Mouse (Mus musculus) liver, embryonic 16.5 days (tissue): ENCODE measurements around the gene Nsun4. TPM values are rescaled to one million over a fixed set of nuclear protein-coding genes. Genes with fewer than 3 reads are reported as not detected.

Experiments used
- ATAC-seq: fragments of 200-750 bp; cut with Nextera tagmentation; 2 replicates; pipeline ENCODE4 v1.8.0; 2017; ENCODE audit warnings: low read depth, mild to moderate bottlenecking, moderate number of reproducible peaks, moderate library complexity
- H3K27ac ChIP-seq: fragments of 300-500 bp; sonication (generic); 2 replicates; pipeline ENCODE4 v1.5.1; 2014; ENCODE audit warnings: mild to moderate bottlenecking, low read length
- H3K27me3 ChIP-seq: fragments of 300-500 bp; sonication (generic); 2 replicates; pipeline ENCODE4 v1.6.1; 2014; ENCODE audit warnings: low read depth, low read length, mixed read lengths; ENCODE audit not compliant: control insufficient read depth, insufficient read depth
- H3K36me3 ChIP-seq: fragments of 300-500 bp; sonication (generic); 2 replicates; pipeline ENCODE4 v1.6.1; 2014; ENCODE audit warnings: mild to moderate bottlenecking; ENCODE audit not compliant: control insufficient read depth, insufficient read depth
- H3K4me1 ChIP-seq: fragments of 300-500 bp; sonication (generic); 2 replicates; pipeline ENCODE4 v1.6.1; 2014; ENCODE audit warnings: low read depth, low read length, mixed read lengths; ENCODE audit not compliant: control insufficient read depth
- H3K4me2 ChIP-seq: fragments of 300-500 bp; sonication (generic); 2 replicates; pipeline ENCODE4 v1.6.1; 2014; ENCODE audit warnings: low read depth, low read length, mixed read lengths
- H3K4me3 ChIP-seq: fragments of 300-500 bp; sonication (generic); 2 replicates; pipeline ENCODE4 v1.5.1; 2014; ENCODE audit warnings: low read depth, mild to moderate bottlenecking, low read length
- H3K9ac ChIP-seq: fragments of 300-500 bp; sonication (generic); 2 replicates; pipeline ENCODE4 v1.6.1; 2014; ENCODE audit warnings: low read depth, low read length
- H3K9me3 ChIP-seq: fragments of 300-500 bp; sonication (generic); replicated peaks from 2 replicates; pipeline ENCODE4 v1.6.1; 2016; ENCODE audit warnings: low read length; ENCODE audit not compliant: control insufficient read depth
- WGBS: fragments of 180-500 bp; shearing (Covaris S2); extraction: QIAGEN DNeasy Blood & Tissue Kit; methylation state at CpG from one replicate; pipeline ENCODE4 v1.1.7; 2014; ENCODE audit not compliant: insufficient replicate concordance; 5-methylcytosine and 5-hydroxymethylcytosine counted together
- polyA plus RNA-seq: library from polyadenylated mRNA; unstranded; fragments of >200 nt; fragmentation: Nextera tagmentation; extraction: Ambion mirVana; gene quantifications from 2 replicates; pipeline ENCODE4 v1.2.1, GENCODE M21; 2015

Gene Nsun4
- polyA plus RNA-seq, 1 experiment from 2014 or later: 8.9 TPM

DNA sequence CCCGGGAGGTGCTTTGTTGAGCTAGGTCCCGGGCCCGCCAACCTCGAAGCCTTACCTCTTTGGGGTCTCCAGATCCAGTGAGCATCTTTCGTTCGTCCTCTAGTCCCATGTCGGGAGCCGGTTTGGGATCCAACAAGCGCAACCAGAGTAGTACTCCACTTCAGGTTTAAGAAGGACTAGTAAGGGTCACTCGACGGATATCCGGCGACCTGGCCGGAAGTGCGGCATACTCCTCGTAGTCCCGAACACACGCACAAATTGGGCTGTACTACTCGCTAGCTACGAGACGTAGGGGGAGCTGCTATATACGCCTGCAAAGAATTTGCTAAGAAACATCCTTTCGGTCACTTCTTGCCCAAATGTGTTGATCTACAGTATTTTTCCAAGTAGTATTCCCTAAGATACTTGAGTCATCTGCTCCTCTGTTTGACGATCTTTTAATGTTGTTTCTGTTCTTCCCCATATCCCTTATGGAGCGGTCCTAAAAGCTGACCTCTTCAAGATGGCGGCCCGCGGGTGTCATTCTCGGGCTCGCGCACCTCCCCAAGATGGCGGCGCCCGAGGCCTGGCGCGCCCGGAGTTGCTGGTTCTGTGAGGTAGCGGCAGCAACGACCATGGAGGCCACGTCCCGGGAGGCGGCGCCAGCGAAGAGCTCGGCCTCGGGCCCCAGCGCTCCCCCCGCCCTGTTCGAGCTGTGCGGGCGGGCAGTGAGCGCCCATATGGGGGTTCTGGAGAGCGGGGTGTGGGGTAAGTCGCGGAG lies 21.4 kb upstream of the Nsun4 start, which contains the start of the genes Uqcrh and Lrrc41:
Gene Uqcrh (minus strand): TSS at position 211 of the 760 bp plus-strand sequence.
Gene Lrrc41 (plus strand): TSS at position 409 of the 760 bp plus-strand sequence.
- Histone ChIP-seq H3K4me1 (peaks cover 21% of the 10 kb centered on the region), H3K27me3 (no peaks in the 10 kb centered on the region), H3K4me3 (peak within 1 kb of the TSS; percentile 96), H3K27ac (peak within 1 kb of the TSS; percentile 94), H3K36me3 (peaks cover 5% of the 10 kb centered on the region), H3K9me3 (no peaks in the 10 kb centered on the region), H3K4me2 (peak within 1 kb of the TSS; percentile 83), H3K9ac (peak within 1 kb of the TSS; percentile 97)
- ATAC-seq: peak; percentile 89
- WGBS: under 1% methylated on average over 55 of the region's 55 CpGs

DNA sequence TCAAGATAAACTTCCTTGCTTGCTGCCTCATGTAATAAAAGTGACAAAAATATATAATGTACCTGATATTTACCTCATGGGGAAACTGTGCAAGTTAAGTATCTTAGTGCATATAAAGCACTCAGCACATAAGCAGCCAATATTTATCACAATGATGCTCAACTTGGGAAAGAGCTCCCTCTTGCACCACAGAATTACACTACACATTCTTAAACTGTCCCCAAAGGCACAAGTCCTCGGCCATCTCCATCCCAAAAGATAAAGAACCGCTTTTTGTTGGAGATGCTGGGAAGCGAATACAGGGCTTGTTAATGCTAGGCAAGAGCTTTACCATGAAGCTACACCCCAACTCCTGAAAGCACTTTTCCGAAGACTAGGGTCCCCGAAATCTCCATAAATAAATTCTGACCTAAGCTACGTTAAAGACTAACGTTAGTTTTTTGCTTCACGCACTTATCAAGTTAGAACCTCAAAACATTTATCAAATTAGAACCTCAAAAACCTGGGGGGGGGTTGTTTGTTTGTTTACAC lies 20.5 kb upstream of the Nsun4 start:
- H3K9ac ChIP-seq: peak overlapping the region; percentile 87
- no peaks in the 10 kb centered on the region for H3K27me3 ChIP-seq
- H3K4me2 ChIP-seq: peak overlapping the region; percentile 83
- H3K9me3 ChIP-seq: no peaks in the 10 kb centered on the region
- peaks cover 21% of the 10 kb centered on the region for H3K4me1 ChIP-seq
- H3K27ac ChIP-seq: peak overlapping the region; percentile 90
- ATAC-seq: no peak
- under 1% methylated on average over 8 of the region's 8 CpGs for WGBS
- peak overlapping the region; percentile 96 for H3K4me3 ChIP-seq
- peaks cover 14% of the 10 kb centered on the region for H3K36me3 ChIP-seq

DNA sequence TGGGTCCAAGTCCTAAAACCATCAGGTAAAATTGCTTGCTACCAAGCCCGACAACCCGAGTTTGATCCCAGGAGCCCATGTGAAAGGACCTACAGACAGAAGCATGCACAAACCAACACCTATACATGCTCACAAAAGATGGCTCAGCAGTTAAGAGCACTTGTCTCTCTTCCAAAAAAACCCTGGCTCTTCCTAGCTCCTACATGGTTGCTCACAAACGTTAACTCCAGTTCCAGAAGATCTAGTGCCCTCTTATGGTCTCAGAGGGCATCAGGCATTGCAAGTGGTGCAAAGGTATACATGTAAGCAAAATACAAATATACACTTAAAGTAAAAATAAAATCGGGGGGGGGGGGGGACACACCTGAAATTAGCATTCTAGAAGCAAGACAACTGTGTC lies 19.5 kb upstream of the Nsun4 start:
- 0 out of 2 replicates have a peak overlapping the region, but pooled peaks have one; percentile 14 for H3K9ac ChIP-seq
- no peaks in the 10 kb centered on the region for H3K9me3 ChIP-seq
- peak overlapping the region; percentile 83 for H3K4me2 ChIP-seq
- peaks cover 21% of the 10 kb centered on the region for H3K4me1 ChIP-seq
- H3K27me3 ChIP-seq: no peaks in the 10 kb centered on the region
- no peak overlapping the region for H3K27ac ChIP-seq
- H3K4me3 ChIP-seq: peak overlapping the region; percentile 35
- 46% methylated on average over 4 of the region's 4 CpGs for WGBS
- no peak for ATAC-seq
- H3K36me3 ChIP-seq: peaks cover 23% of the 10 kb centered on the region

DNA sequence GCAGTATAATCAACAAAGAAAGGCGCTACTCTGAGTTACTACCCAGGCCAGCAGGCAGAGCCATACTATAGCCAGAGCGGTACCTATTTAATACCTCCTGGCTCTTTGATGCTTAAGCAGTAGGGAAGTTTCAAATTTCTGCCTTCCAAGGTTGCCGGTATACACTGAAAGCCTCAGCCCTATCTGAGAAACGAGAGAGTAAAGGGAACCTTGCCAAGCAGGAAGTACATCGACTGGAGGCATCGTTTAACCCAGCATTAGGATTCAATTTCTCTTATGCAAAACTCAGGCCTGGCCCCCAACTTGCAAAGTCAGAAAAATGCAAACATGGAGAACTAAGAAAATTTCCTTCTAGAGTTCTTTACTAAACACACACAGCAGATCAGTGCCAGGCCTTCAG lies 16.4 kb upstream of the Nsun4 start:
- 73% methylated on average over 6 of the region's 6 CpGs for WGBS
- H3K9ac ChIP-seq: no peak overlapping the region
- H3K27me3 ChIP-seq: no peaks in the 10 kb centered on the region
- H3K36me3 ChIP-seq: peaks cover 41% of the 10 kb centered on the region
- H3K9me3 ChIP-seq: no peaks in the 10 kb centered on the region
- H3K4me1 ChIP-seq: peaks cover 9% of the 10 kb centered on the region
- H3K4me2 ChIP-seq: no peak overlapping the region
- no peak overlapping the region for H3K27ac ChIP-seq
- H3K4me3 ChIP-seq: no peak overlapping the region
- no peak for ATAC-seq

DNA sequence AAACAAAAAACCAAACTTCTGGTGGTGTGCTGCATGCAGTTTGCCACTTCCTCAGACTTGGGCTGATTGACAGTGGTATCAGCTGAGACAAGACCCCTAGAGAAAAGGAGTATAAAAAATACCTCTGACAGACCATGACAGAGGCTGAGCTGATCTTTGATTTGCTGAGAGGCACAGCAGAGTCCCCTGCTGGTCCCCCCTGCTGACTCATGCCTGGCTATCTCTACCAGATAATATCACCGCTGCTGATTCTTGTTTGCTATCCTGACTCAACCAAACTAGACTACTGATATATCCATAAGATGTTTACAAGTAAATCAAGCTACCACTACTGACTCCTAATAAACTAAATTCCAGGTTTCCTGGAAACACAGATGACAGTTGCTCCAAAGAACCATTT lies 10.2 kb upstream of the Nsun4 start:
- H3K27ac ChIP-seq: no peak overlapping the region
- 8% methylated on average over 1 of the region's 1 CpGs for WGBS
- H3K9ac ChIP-seq: no peak overlapping the region
- no peak overlapping the region for H3K4me3 ChIP-seq
- no peaks in the 10 kb centered on the region for H3K27me3 ChIP-seq
- no peak overlapping the region for H3K4me2 ChIP-seq
- H3K9me3 ChIP-seq: no peaks in the 10 kb centered on the region
- H3K4me1 ChIP-seq: no peaks in the 10 kb centered on the region
- peaks cover 24% of the 10 kb centered on the region for H3K36me3 ChIP-seq
- ATAC-seq: peak; percentile 55; the same call in 1 of the 2 replicates

DNA sequence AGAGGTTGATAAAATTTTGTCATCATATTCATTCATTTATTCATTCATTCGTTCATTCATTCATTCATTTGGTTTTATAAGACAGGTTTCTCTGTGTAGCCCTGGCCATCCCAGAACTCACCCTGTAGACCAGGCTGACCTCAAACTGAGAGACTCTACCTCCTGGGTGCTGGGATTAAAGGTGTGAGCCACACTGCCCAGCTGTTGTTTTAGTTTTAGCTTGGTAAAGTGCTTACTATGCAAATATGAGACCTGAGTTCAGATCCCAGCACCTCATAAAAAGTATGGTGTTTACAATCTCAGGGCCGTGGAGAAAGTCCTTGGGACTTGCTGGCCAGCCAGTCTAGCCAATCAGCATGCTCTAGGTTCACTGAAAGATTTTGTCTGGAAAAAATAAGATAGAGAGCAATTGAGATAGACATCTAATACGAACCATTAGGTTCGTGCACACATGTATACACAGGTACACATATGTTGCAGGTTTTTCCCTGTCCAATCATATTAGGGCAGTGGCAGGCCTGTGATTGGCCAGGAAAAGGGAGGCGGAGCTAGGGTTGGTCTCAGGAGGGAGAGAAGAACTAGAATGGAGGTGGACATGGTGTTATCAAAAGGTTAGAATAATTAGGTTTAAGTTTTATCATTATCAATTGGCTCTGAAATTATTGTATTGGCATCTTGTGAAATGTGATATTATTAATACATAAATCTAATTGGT lies 5.5 kb upstream of the Nsun4 start:
- H3K4me1 ChIP-seq: peaks cover 4% of the 10 kb centered on the region; the same call in 1 of the 2 replicates
- no peak overlapping the region for H3K4me2 ChIP-seq
- no peaks in the 10 kb centered on the region for H3K36me3 ChIP-seq
- WGBS: 56% methylated on average over 5 of the region's 5 CpGs
- no peaks in the 10 kb centered on the region for H3K27me3 ChIP-seq
- H3K27ac ChIP-seq: no peak overlapping the region
- H3K4me3 ChIP-seq: no peak overlapping the region
- no peak overlapping the region for H3K9ac ChIP-seq
- no peak for ATAC-seq
- no peaks in the 10 kb centered on the region for H3K9me3 ChIP-seq

DNA sequence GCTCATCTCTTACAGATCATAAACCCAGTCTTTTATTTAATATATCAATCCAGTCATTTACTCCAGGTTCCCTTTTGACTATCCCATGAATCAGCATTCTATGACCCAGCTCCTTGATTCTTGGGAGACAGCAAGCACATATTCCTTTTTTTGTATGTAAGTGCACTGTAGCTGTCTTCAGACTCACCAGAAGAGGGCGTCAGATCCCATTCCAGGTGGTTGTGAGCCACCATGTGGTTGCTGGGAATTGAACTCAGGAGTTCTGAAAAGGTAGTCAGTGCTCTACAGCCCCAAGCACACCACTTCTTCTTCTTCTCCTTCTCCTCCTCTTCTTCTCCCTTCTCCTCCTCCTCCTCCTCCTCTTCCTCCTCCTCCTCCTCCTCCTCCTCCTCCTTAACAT lies 3.9 kb upstream of the Nsun4 start:
- Histone ChIP-seq H3K9ac (no peak overlapping the region), H3K27ac (no peak overlapping the region), H3K9me3 (no peaks in the 10 kb centered on the region), H3K4me2 (no peak overlapping the region), H3K36me3 (no peaks in the 10 kb centered on the region), H3K4me1 (peaks cover 13% of the 10 kb centered on the region), H3K27me3 (no peaks in the 10 kb centered on the region), H3K4me3 (no peak overlapping the region)
- 0% methylated on average over 1 of the region's 1 CpGs for WGBS
- no peak for ATAC-seq

DNA sequence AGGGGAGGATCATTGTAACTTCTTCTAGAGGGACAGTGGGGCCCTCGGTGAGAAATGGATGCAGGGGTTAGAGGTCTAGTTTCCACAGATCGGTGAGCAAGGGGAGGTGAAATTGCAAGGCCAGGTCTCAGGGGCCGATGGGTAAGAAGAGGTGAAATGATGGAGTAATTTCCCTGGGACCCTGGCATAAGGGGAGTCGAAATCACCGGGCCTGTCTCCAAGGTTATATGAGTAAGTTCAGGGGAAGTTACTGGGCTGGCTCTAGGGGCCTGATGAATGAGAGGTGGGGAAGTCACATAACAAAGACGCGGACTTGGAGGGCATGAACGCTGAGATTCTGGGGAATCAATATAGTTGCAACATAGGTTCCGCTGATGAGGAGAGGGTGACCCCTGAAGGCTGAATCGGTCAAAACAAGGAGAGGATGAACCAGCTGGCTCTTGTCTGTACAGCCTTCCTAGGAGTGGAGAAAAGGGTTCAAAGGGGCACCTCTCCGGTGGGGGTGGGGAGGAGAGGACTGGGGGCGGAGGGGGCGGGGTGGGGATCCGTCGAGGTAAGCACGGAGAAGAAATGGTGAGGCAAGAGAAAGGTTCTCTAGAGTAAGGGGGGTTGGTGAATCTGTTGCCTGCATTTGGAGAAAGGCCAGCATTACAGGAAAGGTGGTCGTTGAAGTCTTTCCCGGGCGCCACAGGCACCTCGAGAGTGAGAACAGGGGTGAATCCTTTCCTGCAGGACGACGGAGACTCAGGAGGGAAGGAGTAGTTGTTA lies 966 bp downstream of the Nsun4 start:
- H3K4me2 ChIP-seq: peak overlapping the region; percentile 96
- no peaks in the 10 kb centered on the region for H3K27me3 ChIP-seq
- 9% methylated on average over 22 of the region's 22 CpGs for WGBS
- ATAC-seq: peak; percentile 28
- H3K27ac ChIP-seq: peak overlapping the region; percentile 96
- peak overlapping the region; percentile 72 for H3K9ac ChIP-seq
- peak overlapping the region; percentile 75 for H3K4me3 ChIP-seq
- H3K9me3 ChIP-seq: no peaks in the 10 kb centered on the region
- H3K4me1 ChIP-seq: peaks cover 16% of the 10 kb centered on the region
- H3K36me3 ChIP-seq: no peaks in the 10 kb centered on the region
